Mouse (Mus musculus) heart, embryonic 15.5 days (tissue): ENCODE measurements around the gene Atpaf1. TPM values are rescaled to one million over a fixed set of nuclear protein-coding genes. Genes with fewer than 3 reads are reported as not detected.

Source experiments
- ATAC-seq: fragments of 200-750 bp; cut with Nextera tagmentation; replicated peaks from 2 replicates; pipeline ENCODE4 v1.8.0; 2017; ENCODE audit warnings: low read depth, moderate TSS enrichment; ENCODE audit not compliant: insufficient number of reproducible peaks, insufficient read depth, low FRiP score
- H3K27ac ChIP-seq: fragments of 300-500 bp; sonication (generic); 2 replicates; pipeline ENCODE4 v1.5.1; 2015; ENCODE audit warnings: mild to moderate bottlenecking, inconsistent platforms
- H3K27me3 ChIP-seq: fragments of 300-500 bp; sonication (generic); 2 replicates; pipeline ENCODE4 v1.6.1; 2015; ENCODE audit warnings: inconsistent platforms
- H3K36me3 ChIP-seq: fragments of 300-500 bp; sonication (generic); 2 replicates; pipeline ENCODE4 v1.6.1; 2015; ENCODE audit warnings: mild to moderate bottlenecking, inconsistent platforms
- H3K4me1 ChIP-seq: fragments of 300-500 bp; sonication (generic); replicated peaks from 2 replicates; pipeline ENCODE4 v1.6.1; 2015; ENCODE audit warnings: inconsistent platforms
- H3K4me2 ChIP-seq: fragments of 300-500 bp; sonication (generic); 2 replicates; pipeline ENCODE4 v1.6.1; 2015; ENCODE audit warnings: inconsistent platforms, mild to moderate bottlenecking, moderate library complexity
- H3K4me3 ChIP-seq: fragments of 300-500 bp; sonication (generic); 2 replicates; pipeline ENCODE4 v1.5.1; 2015; ENCODE audit warnings: mild to moderate bottlenecking, inconsistent platforms
- H3K9ac ChIP-seq: fragments of 300-500 bp; sonication (generic); 2 replicates; pipeline ENCODE4 v1.6.1; 2015; ENCODE audit warnings: mild to moderate bottlenecking, inconsistent platforms
- H3K9me3 ChIP-seq: fragments of 300-500 bp; sonication (generic); replicated peaks from 2 replicates; pipeline ENCODE4 v1.6.1; 2016; ENCODE audit warnings: inconsistent platforms
- WGBS: fragments of 180-500 bp; shearing (Covaris S2); methylation state at CpG from one replicate; pipeline ENCODE4 v1.1.7; 2015; ENCODE audit warnings: mixed read lengths; 5-methylcytosine and 5-hydroxymethylcytosine counted together
- polyA plus RNA-seq: library from polyadenylated mRNA; unstranded; fragments of >200 nt; fragmentation: Nextera tagmentation; extraction: Ambion mirVana; gene quantifications from 2 replicates; pipeline ENCODE4 v1.2.1, GENCODE M21; 2015

Gene Atpaf1
- polyA plus RNA-seq, 1 experiment from 2014 or later, result 69.3 TPM

DNA sequence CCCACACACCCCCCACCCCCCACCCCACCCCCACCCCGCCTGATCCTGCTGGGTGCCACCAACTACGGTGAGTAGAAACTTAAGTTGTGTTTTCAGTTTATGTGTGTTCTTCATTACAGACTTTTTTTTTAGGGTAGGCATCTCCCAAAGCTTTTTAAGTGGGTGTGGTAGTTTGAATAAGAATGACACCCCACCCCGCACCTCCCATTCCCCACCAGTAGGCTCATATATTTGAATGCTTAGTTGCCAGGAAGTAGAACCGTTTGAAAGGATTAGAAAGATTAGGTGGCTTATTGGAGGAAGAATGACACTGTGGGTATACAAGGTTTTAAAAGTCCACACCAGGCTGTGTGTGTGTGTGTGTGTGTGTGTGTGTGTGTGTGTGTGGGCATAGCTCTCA, 27.7 kb downstream of the Atpaf1 start:
- H3K36me3 ChIP-seq, result peaks cover 16% of the 10 kb centered on the region
- no peaks in the 10 kb centered on the region for H3K9me3 ChIP-seq
- no peaks in the 10 kb centered on the region for H3K27me3 ChIP-seq
- no peak overlapping the region for H3K9ac ChIP-seq
- H3K4me3 ChIP-seq, result no peak overlapping the region
- H3K4me1 ChIP-seq, result no peaks in the 10 kb centered on the region
- 79% methylated on average over 4 of the region's 4 CpGs for WGBS
- H3K27ac ChIP-seq, result no peak overlapping the region
- ATAC-seq, result no peak
- no peak overlapping the region for H3K4me2 ChIP-seq

DNA sequence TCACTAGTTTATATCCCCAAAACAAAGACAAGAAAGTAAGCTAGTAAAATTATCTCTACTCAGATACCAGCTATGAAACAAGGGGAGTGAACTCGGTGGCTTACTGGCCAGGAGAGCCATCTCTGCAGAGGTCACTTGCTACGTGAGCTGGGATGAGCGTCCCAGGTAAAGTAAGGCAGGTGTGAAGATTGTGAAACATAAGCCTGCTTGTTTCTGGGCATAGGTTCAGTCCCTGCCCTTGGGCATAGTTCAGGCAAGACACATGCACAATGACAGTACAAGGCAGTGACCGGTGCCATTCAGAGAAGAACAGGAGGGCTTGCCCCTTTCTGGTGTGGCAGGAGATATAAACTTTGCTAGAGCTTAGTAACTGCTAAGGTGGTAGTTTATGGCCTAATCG, 31.0 kb downstream of the Atpaf1 start:
- H3K27ac ChIP-seq, result no peak overlapping the region
- no peak overlapping the region for H3K4me3 ChIP-seq
- 90% methylated on average over 5 of the region's 5 CpGs for WGBS
- H3K27me3 ChIP-seq, result no peaks in the 10 kb centered on the region
- H3K4me2 ChIP-seq, result no peak overlapping the region
- no peak overlapping the region for H3K9ac ChIP-seq
- no peaks in the 10 kb centered on the region for H3K9me3 ChIP-seq
- peaks cover 16% of the 10 kb centered on the region for H3K36me3 ChIP-seq
- ATAC-seq, result no peak
- H3K4me1 ChIP-seq, result no peaks in the 10 kb centered on the region

DNA sequence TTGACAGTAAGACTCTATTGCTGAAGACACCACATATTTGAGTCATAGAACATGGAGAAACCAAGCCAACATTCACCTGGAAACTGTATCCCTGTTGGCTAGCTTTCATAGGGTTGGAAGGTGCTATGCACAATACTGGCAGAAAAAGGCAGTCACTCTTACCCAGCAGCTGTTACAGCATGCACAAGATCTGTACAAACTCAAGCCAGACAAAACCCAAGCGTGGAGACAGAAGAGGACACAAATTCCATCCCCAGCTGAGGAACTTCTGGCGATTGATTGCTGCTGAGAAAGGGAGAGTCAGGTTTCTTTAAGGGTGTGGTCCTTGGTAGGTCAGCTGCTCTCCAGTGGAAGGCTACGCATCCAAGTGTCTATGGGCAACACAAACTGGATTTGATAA, 35.6 kb downstream of the Atpaf1 start:
- Histone ChIP-seq H3K4me2 (no peak overlapping the region), H3K27me3 (no peaks in the 10 kb centered on the region), H3K9ac (no peak overlapping the region), H3K4me3 (no peak overlapping the region), H3K27ac (no peak overlapping the region), H3K9me3 (no peaks in the 10 kb centered on the region), H3K4me1 (peaks cover 28% of the 10 kb centered on the region), H3K36me3 (peaks cover 6% of the 10 kb centered on the region; the same call in 1 of the 2 replicates)
- no peak for ATAC-seq
- 67% methylated on average over 3 of the region's 3 CpGs for WGBS

GRCm38 (mm10) chr4:115820944-115821343, 36.3 kb downstream of the Atpaf1 start:
- 82% methylated on average over 3 of the region's 3 CpGs for WGBS
- no peaks in the 10 kb centered on the region for H3K9me3 ChIP-seq
- H3K4me3 ChIP-seq, result no peak overlapping the region
- no peak overlapping the region for H3K4me2 ChIP-seq
- peaks cover 28% of the 10 kb centered on the region for H3K4me1 ChIP-seq
- no peaks in the 10 kb centered on the region for H3K27me3 ChIP-seq
- H3K9ac ChIP-seq, result no peak overlapping the region
- no peak overlapping the region for H3K27ac ChIP-seq
- no peak for ATAC-seq
- peaks cover 1% of the 10 kb centered on the region; the same call in 1 of the 2 replicates for H3K36me3 ChIP-seq

GRCm38 (mm10) chr4:115821431-115821830, 36.8 kb downstream of the Atpaf1 start:
- Histone ChIP-seq H3K9me3 (no peaks in the 10 kb centered on the region), H3K27me3 (no peaks in the 10 kb centered on the region), H3K36me3 (no peaks in the 10 kb centered on the region; the same call in 1 of the 2 replicates), H3K4me2 (no peak overlapping the region), H3K9ac (no peak overlapping the region), H3K4me1 (peaks cover 28% of the 10 kb centered on the region), H3K27ac (0 out of 2 replicates have a peak overlapping the region, but pooled peaks have one; percentile 10), H3K4me3 (no peak overlapping the region)
- no peak for ATAC-seq

DNA sequence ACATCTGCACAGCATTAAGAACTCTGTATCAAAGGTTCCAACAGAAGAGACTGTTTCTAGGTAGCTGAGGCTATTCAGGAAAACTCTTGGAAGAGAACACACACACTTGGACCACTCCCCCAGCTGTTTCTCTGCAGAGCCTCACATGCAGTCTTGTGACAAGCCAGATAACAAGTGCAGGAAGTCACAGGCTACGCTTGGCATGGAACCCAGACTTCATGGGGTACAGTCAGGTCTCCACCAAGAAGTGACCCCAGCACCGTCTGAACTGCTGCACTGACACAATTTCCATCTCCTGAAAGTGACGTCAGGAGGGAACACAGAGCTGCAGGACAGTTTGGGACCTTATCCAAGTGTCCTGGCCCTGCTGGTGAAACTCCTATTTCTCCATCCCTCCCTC, 37.3 kb downstream of the Atpaf1 start:
- H3K4me1 ChIP-seq, result peaks cover 28% of the 10 kb centered on the region
- H3K27ac ChIP-seq, result 0 out of 2 replicates have a peak overlapping the region, but pooled peaks have one; percentile 10
- H3K9me3 ChIP-seq, result no peaks in the 10 kb centered on the region
- no peaks in the 10 kb centered on the region for H3K27me3 ChIP-seq
- H3K4me2 ChIP-seq, result no peak overlapping the region
- ATAC-seq, result peak; percentile 65
- no peak overlapping the region for H3K9ac ChIP-seq
- no peak overlapping the region for H3K4me3 ChIP-seq
- WGBS, result 21% methylated on average over 3 of the region's 3 CpGs
- H3K36me3 ChIP-seq, result no peaks in the 10 kb centered on the region; the same call in 1 of the 2 replicates

GRCm38 (mm10) chr4:115824178-115824577, 39.6 kb downstream of the Atpaf1 start:
- H3K27ac ChIP-seq, result peak overlapping the region; percentile 32
- no peak overlapping the region for H3K9ac ChIP-seq
- H3K4me2 ChIP-seq, result no peak overlapping the region
- H3K36me3 ChIP-seq, result no peaks in the 10 kb centered on the region
- no peaks in the 10 kb centered on the region for H3K27me3 ChIP-seq
- 44% methylated on average over 2 of the region's 2 CpGs for WGBS
- H3K4me3 ChIP-seq, result no peak overlapping the region
- H3K9me3 ChIP-seq, result no peaks in the 10 kb centered on the region
- no peak for ATAC-seq
- H3K4me1 ChIP-seq, result peaks cover 40% of the 10 kb centered on the region

GRCm38 (mm10) chr4:115825271-115825670, 40.7 kb downstream of the Atpaf1 start:
- no peak overlapping the region for H3K9ac ChIP-seq
- H3K36me3 ChIP-seq, result no peaks in the 10 kb centered on the region
- H3K27ac ChIP-seq, result no peak overlapping the region
- H3K4me2 ChIP-seq, result no peak overlapping the region
- H3K4me3 ChIP-seq, result no peak overlapping the region
- 63% methylated on average over 2 of the region's 2 CpGs for WGBS
- no peak for ATAC-seq
- no peaks in the 10 kb centered on the region for H3K27me3 ChIP-seq
- H3K4me1 ChIP-seq, result peaks cover 47% of the 10 kb centered on the region
- no peaks in the 10 kb centered on the region for H3K9me3 ChIP-seq

DNA sequence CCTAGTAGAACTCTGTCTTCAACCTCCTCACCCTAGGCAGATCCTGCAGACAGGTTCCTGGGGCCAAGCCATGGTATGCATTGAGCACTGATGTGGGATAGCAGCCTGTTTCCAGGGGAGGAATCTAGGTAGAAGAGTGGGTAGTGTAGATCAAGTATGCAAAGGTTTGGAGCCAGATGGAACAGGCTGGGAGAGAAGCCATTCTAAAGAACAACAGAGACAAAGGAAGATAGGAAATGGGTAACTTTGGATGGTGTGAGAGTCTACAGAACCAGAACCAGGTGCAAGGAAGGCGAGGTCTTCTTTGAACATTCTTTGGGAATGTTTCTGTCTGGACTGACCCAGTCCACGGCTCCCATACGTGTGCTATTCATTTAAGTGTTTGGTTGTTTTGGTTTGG, 42.5 kb downstream of the Atpaf1 start:
- 64% methylated on average over 3 of the region's 3 CpGs for WGBS
- Histone ChIP-seq H3K4me3 (peak overlapping the region; percentile 88), H3K36me3 (peaks cover 7% of the 10 kb centered on the region), H3K4me1 (peaks cover 38% of the 10 kb centered on the region), H3K27ac (0 out of 2 replicates have a peak overlapping the region, but pooled peaks have one; percentile 92), H3K9ac (no peak overlapping the region), H3K27me3 (no peaks in the 10 kb centered on the region), H3K9me3 (no peaks in the 10 kb centered on the region), H3K4me2 (peak overlapping the region; percentile 78)
- no peak for ATAC-seq

DNA sequence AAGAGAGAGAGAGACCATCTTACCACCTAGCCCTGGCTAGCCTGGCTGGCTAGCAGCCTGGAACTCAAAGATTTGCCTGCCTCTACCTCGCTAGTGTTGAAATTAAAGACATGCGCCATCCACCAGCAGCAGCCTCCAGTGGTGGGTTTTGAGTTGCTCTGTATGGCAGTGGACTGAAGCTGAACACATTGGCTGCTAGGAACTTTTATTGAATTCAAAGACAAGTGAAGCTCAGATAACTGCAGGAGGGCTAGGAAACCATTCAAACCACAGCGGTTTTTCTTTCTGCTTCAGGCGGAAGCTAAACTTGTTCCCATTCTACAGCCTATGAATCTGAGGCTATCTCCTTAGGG, 42.9 kb downstream of the Atpaf1 start:
- Histone ChIP-seq H3K4me3 (peak overlapping the region; percentile 88), H3K9me3 (no peaks in the 10 kb centered on the region), H3K36me3 (peaks cover 7% of the 10 kb centered on the region), H3K9ac (peak overlapping the region; percentile 81), H3K27ac (peak overlapping the region; percentile 92), H3K4me2 (peak overlapping the region; percentile 78), H3K4me1 (peaks cover 36% of the 10 kb centered on the region), H3K27me3 (no peaks in the 10 kb centered on the region)
- no peak for ATAC-seq
- 4% methylated on average over 4 of the region's 4 CpGs for WGBS

- H3K9me3 ChIP-seq, result no peaks in the 10 kb centered on the region
- peak; percentile 91 for ATAC-seq
- peak within 1 kb of the TSS; percentile 78 for H3K4me2 ChIP-seq
- no peaks in the 10 kb centered on the region for H3K27me3 ChIP-seq
- H3K4me1 ChIP-seq, result peaks cover 36% of the 10 kb centered on the region
- peak within 1 kb of the TSS; percentile 88 for H3K4me3 ChIP-seq
- WGBS, result under 1% methylated on average over 54 of the region's 57 CpGs
- H3K27ac ChIP-seq, result peak within 1 kb of the TSS; percentile 92
- peak within 1 kb of the TSS; percentile 81 for H3K9ac ChIP-seq
- peaks cover 12% of the 10 kb centered on the region for H3K36me3 ChIP-seq
These were observed 43.4 kb downstream of the Atpaf1 start, which contains the start of gene Mob3c for GRCm38 (mm10) chr4:115827888-115828571. Gene Mob3c (plus strand): TSS chr4:115828092.

DNA sequence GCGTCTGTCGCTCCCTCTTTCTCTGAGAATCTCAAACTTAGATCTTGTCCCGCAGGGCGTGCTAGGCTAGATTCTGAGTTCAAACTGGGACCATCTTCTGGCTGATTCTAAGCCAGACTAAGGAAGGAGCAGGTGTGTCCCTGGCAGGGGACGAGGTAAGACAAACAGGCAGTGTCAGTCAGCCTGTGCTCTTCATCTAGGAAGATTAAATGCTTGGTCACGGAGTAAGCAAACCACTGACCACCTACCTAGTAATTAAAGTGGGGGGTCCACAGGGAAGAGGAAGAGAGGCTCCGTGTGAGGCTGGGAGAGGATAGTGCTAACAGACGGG, 43.9 kb downstream of the Atpaf1 start:
- H3K27ac ChIP-seq, result peak overlapping the region; percentile 92; the same call in 1 of the 2 replicates
- WGBS, result 7% methylated on average over 8 of the region's 8 CpGs
- peak overlapping the region; percentile 78 for H3K4me2 ChIP-seq
- H3K36me3 ChIP-seq, result peaks cover 17% of the 10 kb centered on the region
- H3K9me3 ChIP-seq, result no peaks in the 10 kb centered on the region
- ATAC-seq, result no peak
- H3K4me1 ChIP-seq, result peaks cover 33% of the 10 kb centered on the region
- H3K4me3 ChIP-seq, result peak overlapping the region; percentile 88
- no peaks in the 10 kb centered on the region for H3K27me3 ChIP-seq
- peak overlapping the region; percentile 81; the same call in 1 of the 2 replicates for H3K9ac ChIP-seq
